Mouse (Mus musculus): ENCODE measurements around the gene Kcnip1.

DNA sequence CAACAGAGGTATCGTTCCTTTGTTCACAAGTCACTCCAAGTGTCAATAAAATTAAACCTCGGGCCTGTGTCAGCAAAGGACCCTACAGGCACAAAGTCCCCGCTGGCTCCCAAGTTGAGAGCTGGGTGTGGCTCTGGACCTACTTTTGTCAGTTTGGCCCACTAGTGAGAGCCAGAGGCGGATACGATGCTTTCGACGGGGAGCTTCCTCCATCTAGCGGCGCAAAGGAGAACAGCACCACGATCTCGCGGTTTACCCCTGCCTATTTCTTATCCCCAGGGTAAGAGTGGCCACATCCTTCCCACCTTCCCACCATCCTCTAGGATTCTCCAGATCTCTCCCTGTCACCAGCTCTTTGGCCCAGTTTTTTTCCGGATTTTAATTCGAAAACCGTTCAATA, 378.7 kb downstream of the Kcnip1 start:
- TF ChIP-seq CTCF (IDR thresholded peaks at IDR 0.05; ENCODE audit: low read depth) = peak; percentile 85
- no peak for TF ChIP-seq EP300 (IDR thresholded peaks at IDR 0.05; ENCODE audit: low read depth)

Data from liver, embryonic 14.5 days (tissue).